Mouse (Mus musculus): ENCODE results near the gene Mlec. TPM values are rescaled to one million over a fixed set of nuclear protein-coding genes. Genes with fewer than 3 reads are reported as not detected.
A peak's percentile ranks its signal among the peaks of the same experiment; 100 is the strongest.

Gene Mlec
- total and polyA plus RNA-seq, 2 experiments from 2014 or later, result 21.1 to 68.4 TPM

- no peaks in the 10 kb centered on the region for H3K27me3 ChIP-seq (ENCODE audit: control insufficient read depth, insufficient read depth, low read length)
- no peaks in the 10 kb centered on the region for H3K36me3 ChIP-seq (replicated peaks; ENCODE audit: control insufficient read depth, insufficient read depth, low read length)
- 82% methylated on average over 8 of the region's 8 CpGs for WGBS
- no peak for TF ChIP-seq EP300 (IDR thresholded peaks at IDR 0.05; ENCODE audit: low read depth)
- TF ChIP-seq CTCF (IDR thresholded peaks at IDR 0.05; ENCODE audit: low read depth), result no peak
- no peak for DNase-seq (ENCODE audit: low spot score)
- H3K9me3 ChIP-seq (replicated peaks; ENCODE audit: control insufficient read depth, low read length), result no peaks in the 10 kb centered on the region
- peaks cover 12% of the 10 kb centered on the region; the same call in 1 of the 2 replicates for H3K4me1 ChIP-seq (ENCODE audit: control insufficient read depth, insufficient read depth)
- no peak overlapping the region for H3K9ac ChIP-seq (replicated peaks; ENCODE audit: low read depth, low read length)
- no peak overlapping the region for H3K27ac ChIP-seq (ENCODE audit: low read depth)
- no peak overlapping the region for H3K4me3 ChIP-seq (ENCODE audit: low read depth, low read length)
- no peak overlapping the region for H3K4me2 ChIP-seq (ENCODE audit: low read depth, low read length)
- ATAC-seq (ENCODE audit: insufficient read depth, low read depth), result no peak
Measured at GRCm38 (mm10) chr5:115170150-115170549, 12.2 kb upstream of the Mlec start.

- WGBS, result 35% methylated on average over 27 of the region's 27 CpGs
- no peaks in the 10 kb centered on the region for H3K27me3 ChIP-seq (ENCODE audit: control insufficient read depth, insufficient read depth, low read length)
- peaks cover 12% of the 10 kb centered on the region; the same call in 1 of the 2 replicates for H3K4me1 ChIP-seq (ENCODE audit: control insufficient read depth, insufficient read depth)
- no peaks in the 10 kb centered on the region for H3K9me3 ChIP-seq (replicated peaks; ENCODE audit: control insufficient read depth, low read length)
- H3K27ac ChIP-seq (ENCODE audit: low read depth), result no peak overlapping the region
- DNase-seq (ENCODE audit: low spot score) (no peak), ATAC-seq (ENCODE audit: insufficient read depth, low read depth) (no peak)
- no peak overlapping the region for H3K4me3 ChIP-seq (ENCODE audit: low read depth, low read length)
- no peaks in the 10 kb centered on the region for H3K36me3 ChIP-seq (replicated peaks; ENCODE audit: control insufficient read depth, insufficient read depth, low read length)
- TF ChIP-seq EP300 (IDR thresholded peaks at IDR 0.05; ENCODE audit: low read depth) (no peak), CTCF (IDR thresholded peaks at IDR 0.05; ENCODE audit: low read depth) (no peak)
- no peak overlapping the region for H3K9ac ChIP-seq (replicated peaks; ENCODE audit: low read depth, low read length)
- H3K4me2 ChIP-seq (ENCODE audit: low read depth, low read length), result no peak overlapping the region
Measured at GRCm38 (mm10) chr5:115168641-115169415, 10.8 kb upstream of the Mlec start.

GRCm38 (mm10) chr5:115167396-115167795 lies 9.4 kb upstream of the Mlec start:
- Histone ChIP-seq H3K4me3 (ENCODE audit: low read depth, low read length) (no peak overlapping the region), H3K36me3 (replicated peaks; ENCODE audit: control insufficient read depth, insufficient read depth, low read length) (no peaks in the 10 kb centered on the region), H3K4me1 (ENCODE audit: control insufficient read depth, insufficient read depth) (peaks cover 12% of the 10 kb centered on the region; the same call in 1 of the 2 replicates), H3K27ac (ENCODE audit: low read depth) (peak overlapping the region; percentile 63), H3K9ac (replicated peaks; ENCODE audit: low read depth, low read length) (no peak overlapping the region), H3K4me2 (ENCODE audit: low read depth, low read length) (no peak overlapping the region), H3K9me3 (replicated peaks; ENCODE audit: control insufficient read depth, low read length) (no peaks in the 10 kb centered on the region), H3K27me3 (ENCODE audit: control insufficient read depth, insufficient read depth, low read length) (no peaks in the 10 kb centered on the region)
- no peak for TF ChIP-seq EP300 (IDR thresholded peaks at IDR 0.05; ENCODE audit: low read depth)
- TF ChIP-seq CTCF (IDR thresholded peaks at IDR 0.05; ENCODE audit: low read depth), result no peak
- ATAC-seq (ENCODE audit: insufficient read depth, low read depth) (no peak), DNase-seq (ENCODE audit: low spot score) (no peak)
- WGBS, result 51% methylated on average over 6 of the region's 6 CpGs

GRCm38 (mm10) chr5:115166815-115167194 lies 8.8 kb upstream of the Mlec start:
- Histone ChIP-seq H3K27me3 (ENCODE audit: control insufficient read depth, insufficient read depth, low read length) (no peaks in the 10 kb centered on the region), H3K4me2 (ENCODE audit: low read depth, low read length) (no peak overlapping the region), H3K36me3 (replicated peaks; ENCODE audit: control insufficient read depth, insufficient read depth, low read length) (no peaks in the 10 kb centered on the region), H3K27ac (ENCODE audit: low read depth) (peak overlapping the region; percentile 71), H3K9ac (replicated peaks; ENCODE audit: low read depth, low read length) (no peak overlapping the region; the same call in 1 of the 2 replicates), H3K4me3 (ENCODE audit: low read depth, low read length) (no peak overlapping the region), H3K9me3 (replicated peaks; ENCODE audit: control insufficient read depth, low read length) (no peaks in the 10 kb centered on the region), H3K4me1 (ENCODE audit: control insufficient read depth, insufficient read depth) (peaks cover 12% of the 10 kb centered on the region; the same call in 1 of the 2 replicates)
- DNase-seq (ENCODE audit: low spot score) (no peak), ATAC-seq (ENCODE audit: insufficient read depth, low read depth) (no peak)
- TF ChIP-seq CTCF (IDR thresholded peaks at IDR 0.05; ENCODE audit: low read depth), result no peak
- TF ChIP-seq EP300 (IDR thresholded peaks at IDR 0.05; ENCODE audit: low read depth), result no peak
- 71% methylated on average over 7 of the region's 7 CpGs for WGBS

- H3K4me1 ChIP-seq (ENCODE audit: control insufficient read depth, insufficient read depth), result peaks cover 12% of the 10 kb centered on the region; the same call in 1 of the 2 replicates
- H3K4me3 ChIP-seq (ENCODE audit: low read depth, low read length), result no peak overlapping the region
- no peak overlapping the region; the same call in 1 of the 2 replicates for H3K9ac ChIP-seq (replicated peaks; ENCODE audit: low read depth, low read length)
- no peak overlapping the region for H3K4me2 ChIP-seq (ENCODE audit: low read depth, low read length)
- H3K27ac ChIP-seq (ENCODE audit: low read depth), result peak overlapping the region; percentile 71
- WGBS, result 35% methylated on average over 11 of the region's 11 CpGs
- H3K9me3 ChIP-seq (replicated peaks; ENCODE audit: control insufficient read depth, low read length), result no peaks in the 10 kb centered on the region
- no peaks in the 10 kb centered on the region for H3K36me3 ChIP-seq (replicated peaks; ENCODE audit: control insufficient read depth, insufficient read depth, low read length)
- no peaks in the 10 kb centered on the region for H3K27me3 ChIP-seq (ENCODE audit: control insufficient read depth, insufficient read depth, low read length)
- DNase-seq (ENCODE audit: low spot score) (no peak), ATAC-seq (ENCODE audit: insufficient read depth, low read depth) (peak; percentile 31; the same call in 1 of the 2 replicates)
- TF ChIP-seq CTCF (IDR thresholded peaks at IDR 0.05; ENCODE audit: low read depth) (peak; percentile 23), EP300 (IDR thresholded peaks at IDR 0.05; ENCODE audit: low read depth) (no peak)
Measured at GRCm38 (mm10) chr5:115165895-115166814, 8.2 kb upstream of the Mlec start.
